Mouse (Mus musculus) cerebellum, adult 2 months (tissue): ENCODE data around the gene Gng7.

Experiments
- CTCF ChIP-seq: fragments of 200-500 bp; IDR thresholded peaks from 2 replicates; pipeline ENCODE4 v1.5.1; 2011; ENCODE audit warnings: low read depth, mild to moderate bottlenecking, control low read depth, low read length, moderate library complexity, borderline replicate concordance; ENCODE audit not compliant: insufficient read depth
- POLR2A ChIP-seq: fragments of 200-500 bp; IDR thresholded peaks from 2 replicates; pipeline ENCODE4 v1.6.1; 2011; ENCODE audit warnings: low read length, control low read depth, borderline replicate concordance; ENCODE audit not compliant: insufficient read depth

- TF ChIP-seq POLR2A (peak; percentile 100), CTCF (no peak)
These were observed 85.2 kb downstream of the Gng7 start, which contains the start of gene Gadd45b for GRCm38 (mm10) chr10:80929299-80930226.
